Mouse (Mus musculus) liver, postnatal 0 days (tissue): ENCODE data around the gene Ofcc1.

Experiments used
- CTCF ChIP-seq: sonication (generic); IDR thresholded peaks from 2 replicates; pipeline ENCODE4 v1.5.1; 2016; ENCODE audit warnings: antibody characterized with exemption, low read depth
- EP300 ChIP-seq: IDR thresholded peaks from 2 replicates; pipeline ENCODE4 v1.6.1; 2016; ENCODE audit warnings: antibody characterized with exemption, low read depth, mild to moderate bottlenecking

GRCm38 (mm10) chr13:40135670-40136069, 225.6 kb downstream of the Ofcc1 start:
- TF ChIP-seq EP300 (no peak), CTCF (no peak)
